Mouse (Mus musculus) gastrocnemius, postnatal 14 days (tissue): Measurements from ENCODE around the gene Olfr18. TPM values are rescaled to one million over a fixed set of nuclear protein-coding genes. Genes with fewer than 3 reads are reported as not detected.
A peak's percentile ranks its signal among the peaks of the same experiment; 100 is the strongest.
"Not testable (repeated sequence)": the region's sequence is repeated elsewhere in the genome, so short reads cannot be mapped to it uniquely, and the experiment has no call there.

ENCODE experiments used
- DNase-seq: peaks from one replicate; pipeline ENCODE4 v3.0.0; 2021; ENCODE audit warnings: mixed read lengths
- intact Hi-C: fragments of 180-260 bp; cut with DNase I; formaldehyde crosslinking; loops from one replicate; pipeline ENCODE4 v1.15.1; 2025; ENCODE audit warnings: low total_unique reads
- long read RNA-seq, 2 experiments: library from polyadenylated mRNA; stranded (forward); transcript quantifications; one replicate each; pipeline ENCODE4 v2.0.0; 2021
- total RNA-seq, 2 experiments: library from RNA; stranded (reverse); gene quantifications; 2 replicates each; pipeline ENCODE4 v1.2.3; 2021

The Olfr18 gene
- total RNA-seq: under 1 TPM in 1 of 2 experiments, not detected in 1; 0.06 TPM
- long read RNA-seq, experiment 1: 0 reads
- long read RNA-seq, experiment 2: 0 reads

GRCm38 (mm10) chr9:20335994-20336393 is at the start of gene Olfr18:
Gene Olfr18, minus strand, starts transcription at chr9:20336094.
- intact Hi-C loops: no loop called here
- DNase-seq: no peak

GRCm38 (mm10) chr9:20385343-20385703 is 49.4 kb upstream of the Olfr18 start:
- DNase-seq: no peak
- intact Hi-C loops: no loop called here

GRCm38 (mm10) chr9:20384532-20385342 is 48.8 kb upstream of the Olfr18 start, which contains the start of gene Zfp560:
Gene Zfp560, minus strand, starts transcription at chr9:20385177.
- peak; percentile 90 for DNase-seq
- intact Hi-C loops: no loop called here

GRCm38 (mm10) chr9:20383659-20384058 is 47.8 kb upstream of the Olfr18 start:
- intact Hi-C loops: no loop called here
- no peak for DNase-seq

- DNase-seq: no peak
- intact Hi-C loops: no loop called here
Measured at GRCm38 (mm10) chr9:20374712-20375111, 38.8 kb upstream of the Olfr18 start.

GRCm38 (mm10) chr9:20367311-20367710 is 31.4 kb upstream of the Olfr18 start:
- DNase-seq: no peak
- intact Hi-C loops: no loop called here

GRCm38 (mm10) chr9:20348501-20348900 is 12.6 kb upstream of the Olfr18 start:
- DNase-seq: no peak
- intact Hi-C loops: no loop called here

- no peak for DNase-seq
- intact Hi-C loops: no loop called here
Measured at GRCm38 (mm10) chr9:20298232-20298631, 37.7 kb downstream of the Olfr18 start, which contains the start of gene Olfr873. Gene Olfr873, plus strand, starts transcription at chr9:20298532.

GRCm38 (mm10) chr9:20295562-20295961 is 40.3 kb downstream of the Olfr18 start:
- intact Hi-C loops: not testable (repeated sequence)

GRCm38 (mm10) chr9:20282051-20282450 is 53.8 kb downstream of the Olfr18 start, which contains the start of gene Olfr39:
Gene Olfr39, plus strand, starts transcription at chr9:20282351.
- intact Hi-C loops: no loop called here
- no peak for DNase-seq

More at GRCm38 (mm10) chr9:20295562-20295961, 40.3 kb downstream of the Olfr18 start:
- DNase-seq: not testable (repeated sequence)

Other genes with a start within 250 kb of the Olfr18 start
- not detected for gene Olfr868, start 237.5 kb downstream of the Olfr18 start, total RNA-seq
- not detected for gene Olfr869, start 207.1 kb downstream of the Olfr18 start, total RNA-seq
- not detected for gene Olfr870, start 162.0 kb downstream of the Olfr18 start, total RNA-seq
- gene Olfr871, start 123.9 kb downstream of the Olfr18 start, total RNA-seq: not detected
- gene Olfr872, start 99.0 kb downstream of the Olfr18 start, total RNA-seq: not detected
- not detected for gene Olfr39, start 53.7 kb downstream of the Olfr18 start, total RNA-seq
- gene Olfr873, start 37.6 kb downstream of the Olfr18 start, total RNA-seq: not detected
- gene Zfp560, start 49.1 kb upstream of the Olfr18 start, total RNA-seq: 1 to 10 TPM; 9.3 to 9.6 TPM
- gene Zfp26, start 124.1 kb upstream of the Olfr18 start, total RNA-seq: 1 to 10 TPM; 7.6 to 8.5 TPM
- 1 to 10 TPM; 7.4 to 8.2 TPM for gene Zfp426, start 156.7 kb upstream of the Olfr18 start, total RNA-seq
- 10 to 100 TPM; 22.2 to 22.6 TPM for gene Zfp266, start 185.3 kb upstream of the Olfr18 start, total RNA-seq
- 1 to 10 TPM; 4.1 to 4.4 TPM for gene Zfp846, start 245.2 kb upstream of the Olfr18 start, total RNA-seq